Mouse (Mus musculus): ENCODE measurements around the gene Cntnap5a. TPM values are rescaled to one million over a fixed set of nuclear protein-coding genes. Genes with fewer than 3 reads are reported as not detected.

The Cntnap5a gene
- total and polyA plus RNA-seq, 3 experiments = not detected

GRCm38 (mm10) chr1:116240538-116240937, 556.0 kb downstream of the Cntnap5a start:
- TF ChIP-seq USF2 (IDR thresholded peaks at IDR 0.05; ENCODE audit: borderline replicate concordance in 1 of 2, insufficient read depth in 1 of 2, low read depth in 1 of 2, low read length in 2 of 2) = no peak
- no peak for TF ChIP-seq ETS1 (IDR thresholded peaks at IDR 0.05; ENCODE audit: low read depth, low read length)
- TF ChIP-seq E2F4 (IDR thresholded peaks at IDR 0.05; ENCODE audit: borderline replicate concordance, low read depth, low read length) = no peak
- no peak for TF ChIP-seq ZC3H11A (IDR thresholded peaks at IDR 0.05; ENCODE audit: low read depth, low read length)
- TF ChIP-seq MAZ (IDR thresholded peaks at IDR 0.05; ENCODE audit: low read depth, low read length) = no peak
- TF ChIP-seq TBP (IDR thresholded peaks at IDR 0.05; ENCODE audit: low read depth, low read length) = no peak
- no peak for TF ChIP-seq UBTF (IDR thresholded peaks at IDR 0.05; ENCODE audit: borderline replicate concordance, insufficient read depth, low read depth, low read length)
- TF ChIP-seq BHLHE40 (IDR thresholded peaks at IDR 0.05; ENCODE audit: borderline replicate concordance, low read depth, low read length) = no peak
- no peak for TF ChIP-seq ZMIZ1 (IDR thresholded peaks at IDR 0.05; ENCODE audit: low read depth, low read length)
- TF ChIP-seq MAFK (IDR thresholded peaks at IDR 0.05; ENCODE audit: borderline replicate concordance, low read depth, low read length) = no peak
- no peak for TF ChIP-seq GABPA (IDR thresholded peaks at IDR 0.05; ENCODE audit: low read depth, low read length)
- no peak for TF ChIP-seq MYC (IDR thresholded peaks at IDR 0.05; ENCODE audit: low read depth, low read length)
- TF ChIP-seq USF1 (IDR thresholded peaks at IDR 0.05; ENCODE audit: low read depth, low read length) = no peak
- no peak for TF ChIP-seq CHD1 (IDR thresholded peaks at IDR 0.05; ENCODE audit: low read depth, low read length)
- no peaks in the 10 kb centered on the region for H3K36me3 ChIP-seq (ENCODE audit: control insufficient read depth in 1 of 2, insufficient read depth in 2 of 2, low read length in 2 of 2)
- DNase-seq (ENCODE audit: low read depth, low spot score) = no peak
- no peak overlapping the region for H3K4me3 ChIP-seq (ENCODE audit: control insufficient read depth in 1 of 2, insufficient read depth in 1 of 2, low read depth in 2 of 2, low read length in 2 of 2)
- H3K27ac ChIP-seq (ENCODE audit: control insufficient read depth, low read depth, low read length) = no peak overlapping the region
- no peaks in the 10 kb centered on the region for H3K79me2 ChIP-seq (ENCODE audit: control insufficient read depth, insufficient read depth, low read length, poor library complexity)
- no peaks in the 10 kb centered on the region for H3K4me1 ChIP-seq (ENCODE audit: control insufficient read depth in 1 of 2, insufficient read depth in 2 of 2, low read length in 2 of 2)
- H3K9me3 ChIP-seq (replicated peaks; ENCODE audit: insufficient read depth, low read length) = no peaks in the 10 kb centered on the region
- no peaks in the 10 kb centered on the region for H3K27me3 ChIP-seq (ENCODE audit: control insufficient read depth in 1 of 2, insufficient read depth in 2 of 2, low read length in 2 of 2)
- no peak overlapping the region for H3K9ac ChIP-seq (ENCODE audit: control insufficient read depth, low read depth, low read length, poor library complexity, severe bottlenecking)

DNA sequence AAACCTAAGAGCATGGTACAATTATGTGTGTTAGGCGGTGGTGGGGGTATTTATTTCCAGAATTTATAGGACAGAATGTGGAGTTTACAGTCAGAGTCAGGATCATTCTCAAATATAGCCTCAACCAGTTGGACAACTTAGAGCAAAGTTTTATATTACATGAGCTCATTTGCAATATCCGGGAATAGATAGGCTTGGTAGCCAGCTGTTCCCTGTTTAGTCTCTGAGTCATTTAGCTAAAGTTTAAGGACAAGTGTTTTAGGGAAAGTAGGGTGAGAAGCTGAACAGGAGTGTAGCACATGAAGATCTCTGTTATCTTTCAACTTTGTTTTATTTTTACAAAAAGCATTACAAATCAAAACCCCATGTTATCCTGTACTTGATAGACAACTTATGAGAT, 559.3 kb downstream of the Cntnap5a start:
- TF ChIP-seq ZMIZ1 (IDR thresholded peaks at IDR 0.05; ENCODE audit: low read depth, low read length) (no peak), RAD21 (IDR thresholded peaks at IDR 0.05; ENCODE audit: low read depth, low read length) (no peak), CHD1 (IDR thresholded peaks at IDR 0.05; ENCODE audit: low read depth, low read length) (no peak), CTCF (IDR thresholded peaks at IDR 0.05 in 2 of 3, conservative IDR thresholded peaks at IDR 0.05 in 1 of 3; ENCODE audit: control insufficient read depth in 1 of 3, insufficient read depth in 1 of 3, low read depth in 2 of 3, low read length in 3 of 3, poor library complexity in 1 of 3, severe bottlenecking in 1 of 3) (no peak), MYB (IDR thresholded peaks at IDR 0.05; ENCODE audit: low read depth, low read length) (no peak), POLR2AphosphoS5 (IDR thresholded peaks at IDR 0.05; ENCODE audit: borderline replicate concordance, low read depth, low read length) (no peak), EP300 (IDR thresholded peaks at IDR 0.05; ENCODE audit: low read depth in 1 of 2, low read length in 2 of 2) (no peak), BHLHE40 (IDR thresholded peaks at IDR 0.05; ENCODE audit: borderline replicate concordance, low read depth, low read length) (no peak), NRF1 (IDR thresholded peaks at IDR 0.05; ENCODE audit: insufficient read depth, low read depth, low read length, poor library complexity, severe bottlenecking) (no peak), ZC3H11A (IDR thresholded peaks at IDR 0.05; ENCODE audit: low read depth, low read length) (no peak), MAX (IDR thresholded peaks at IDR 0.05; ENCODE audit: low read length) (no peak), HCFC1 (IDR thresholded peaks at IDR 0.05; ENCODE audit: low read depth, low read length) (no peak), CHD2 (IDR thresholded peaks at IDR 0.05; ENCODE audit: low read length) (no peak), JUND (IDR thresholded peaks at IDR 0.05; ENCODE audit: low read depth, low read length) (no peak), E2F4 (IDR thresholded peaks at IDR 0.05; ENCODE audit: borderline replicate concordance, low read depth, low read length) (no peak), SIN3A (IDR thresholded peaks at IDR 0.05; ENCODE audit: low read length) (no peak), MXI1 (IDR thresholded peaks at IDR 0.05; ENCODE audit: low read depth, low read length) (no peak)
- Histone ChIP-seq H3K9me3 (replicated peaks; ENCODE audit: insufficient read depth, low read length) (no peaks in the 10 kb centered on the region), H3K4me1 (ENCODE audit: control insufficient read depth in 1 of 2, insufficient read depth in 2 of 2, low read length in 2 of 2) (no peaks in the 10 kb centered on the region), H3K9ac (ENCODE audit: control insufficient read depth, low read depth, low read length, poor library complexity, severe bottlenecking) (no peak overlapping the region), H3K36me3 (ENCODE audit: control insufficient read depth in 1 of 2, insufficient read depth in 2 of 2, low read length in 2 of 2) (no peaks in the 10 kb centered on the region), H3K4me3 (ENCODE audit: control insufficient read depth in 1 of 2, insufficient read depth in 1 of 2, low read depth in 2 of 2, low read length in 2 of 2) (no peak overlapping the region), H3K27ac (ENCODE audit: control insufficient read depth, low read depth, low read length) (no peak overlapping the region), H3K27me3 (ENCODE audit: control insufficient read depth in 1 of 2, insufficient read depth in 2 of 2, low read length in 2 of 2) (no peaks in the 10 kb centered on the region), H3K79me2 (ENCODE audit: control insufficient read depth, insufficient read depth, low read length, poor library complexity) (no peaks in the 10 kb centered on the region)
- no peak for DNase-seq (ENCODE audit: low read depth, low spot score)

Data from MEL (cell line).